Mouse (Mus musculus): ENCODE measurements at regions not wholly inside any gene's neighbourhood (a gene's known extent, or its start where the extent isn't known, plus 50 kb on each side); places are given as distances from the start of the nearest gene placed in this dataset.

DNA sequence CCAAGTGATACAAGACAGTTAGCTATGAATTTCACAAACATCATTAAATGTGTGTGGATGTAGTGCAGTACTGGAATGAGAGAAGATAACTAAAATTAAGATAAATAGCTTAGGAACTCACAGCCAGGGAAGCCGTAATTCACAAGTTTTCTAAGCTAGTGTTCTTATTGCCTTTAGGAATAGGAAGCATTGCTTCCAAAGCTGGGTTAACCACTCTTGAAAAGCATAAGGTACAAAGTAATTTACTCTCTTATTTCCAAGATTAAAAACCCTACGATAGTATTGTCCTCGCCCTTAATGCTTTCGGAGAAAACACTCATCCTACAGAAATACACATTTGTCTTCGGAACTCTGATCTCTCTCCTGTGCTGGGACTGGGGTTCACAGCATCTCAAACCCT lies 81.3 kb downstream of the Fam204a start:
- TF ChIP-seq CTCF (IDR thresholded peaks at IDR 0.05; ENCODE audit: borderline replicate concordance, insufficient read depth, low read depth, low read length) (no peak), POLR2A (IDR thresholded peaks at IDR 0.05; ENCODE audit: borderline replicate concordance, insufficient read depth, low read length) (no peak)

Data from cerebellum, adult 2 months (tissue).